Mouse (Mus musculus) CD4-positive, CD25-positive, alpha-beta regulatory T cell (primary cell): Measurements from ENCODE around the gene 2900011O08Rik. TPM values are rescaled to one million over a fixed set of nuclear protein-coding genes. Genes with fewer than 3 reads are reported as not detected.

ENCODE experiments used
- polyA plus RNA-seq: library from polyadenylated mRNA; unstranded; fragments of 100-300 nt; shearing (Covaris generic); gene quantifications from one replicate; pipeline ENCODE4 v1.2.1, GENCODE M21; 2017

The 2900011O08Rik gene
- 0.14 TPM for polyA plus RNA-seq

DNA sequence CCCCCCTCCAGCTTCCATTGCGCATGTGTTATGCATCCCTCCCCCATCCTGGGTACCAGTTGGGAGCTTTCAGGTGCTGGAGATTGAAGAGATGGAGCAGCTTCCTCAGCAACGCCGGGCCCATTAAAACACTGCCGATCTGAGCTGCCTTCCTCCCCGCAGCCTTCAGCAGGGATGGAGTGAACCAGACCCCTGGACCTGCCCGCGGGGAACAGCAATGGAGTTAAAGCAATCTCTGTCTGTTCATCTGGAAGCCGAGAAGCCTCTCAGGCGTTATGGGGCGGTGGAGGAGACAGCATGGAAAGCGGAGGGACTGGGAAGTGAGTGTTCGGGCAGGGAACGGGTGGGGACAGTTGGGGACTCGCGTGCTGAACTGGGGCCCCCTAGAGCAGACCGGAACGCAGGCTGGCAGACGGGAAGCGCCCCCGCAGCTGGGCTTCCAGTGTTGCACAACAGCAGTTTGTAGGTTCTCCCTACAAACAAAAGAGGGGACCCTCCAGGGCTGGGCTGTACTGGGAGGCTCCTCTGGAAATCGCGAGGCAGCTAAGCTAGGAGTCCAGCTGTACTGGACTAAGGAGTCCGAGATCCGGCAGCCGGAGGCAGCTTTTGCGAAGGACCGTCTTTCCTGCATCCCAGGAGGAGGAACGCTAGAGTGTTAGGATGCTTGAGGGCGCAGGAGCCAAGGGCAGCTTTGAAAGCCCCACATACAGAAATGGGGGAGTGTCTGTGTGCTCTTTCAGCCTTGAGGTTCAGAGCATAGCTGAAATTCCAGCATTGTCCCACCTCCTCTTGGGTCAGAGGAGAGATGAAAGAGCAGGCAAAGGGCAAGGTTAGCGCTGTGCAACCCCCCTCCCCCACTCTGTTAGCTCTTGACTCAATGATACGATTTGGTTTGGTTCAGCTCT lies at the start of gene 2900011O08Rik, which contains the start of gene Ifitm7:
2900011O08Rik (plus strand) TSS at position 31 of the 905 bp plus-strand sequence.
Ifitm7 (minus strand) TSS at position 315 of the 905 bp plus-strand sequence.

Other genes starting within 250 kb of the 2900011O08Rik start
- 39.5 TPM for gene Rrn3, start 205.9 kb upstream of the 2900011O08Rik start, polyA plus RNA-seq
- gene Ntan1, start 167.8 kb upstream of the 2900011O08Rik start, polyA plus RNA-seq = 179 TPM
- 57.3 TPM for gene Pdxdc1, start 83.5 kb upstream of the 2900011O08Rik start, polyA plus RNA-seq
- gene Mpv17l, start 83.4 kb upstream of the 2900011O08Rik start, polyA plus RNA-seq = 0.50 TPM
- 0.31 TPM for gene Ifitm7, start 284 bp downstream of the 2900011O08Rik start, polyA plus RNA-seq
- gene Nde1, start 176.7 kb downstream of the 2900011O08Rik start, polyA plus RNA-seq = 88.6 TPM
- 6.1 TPM for gene Marf1, start 176.7 kb downstream of the 2900011O08Rik start, polyA plus RNA-seq